Mouse (Mus musculus): Measurements from ENCODE around the gene Ikzf3.

The Ikzf3 gene

DNA sequence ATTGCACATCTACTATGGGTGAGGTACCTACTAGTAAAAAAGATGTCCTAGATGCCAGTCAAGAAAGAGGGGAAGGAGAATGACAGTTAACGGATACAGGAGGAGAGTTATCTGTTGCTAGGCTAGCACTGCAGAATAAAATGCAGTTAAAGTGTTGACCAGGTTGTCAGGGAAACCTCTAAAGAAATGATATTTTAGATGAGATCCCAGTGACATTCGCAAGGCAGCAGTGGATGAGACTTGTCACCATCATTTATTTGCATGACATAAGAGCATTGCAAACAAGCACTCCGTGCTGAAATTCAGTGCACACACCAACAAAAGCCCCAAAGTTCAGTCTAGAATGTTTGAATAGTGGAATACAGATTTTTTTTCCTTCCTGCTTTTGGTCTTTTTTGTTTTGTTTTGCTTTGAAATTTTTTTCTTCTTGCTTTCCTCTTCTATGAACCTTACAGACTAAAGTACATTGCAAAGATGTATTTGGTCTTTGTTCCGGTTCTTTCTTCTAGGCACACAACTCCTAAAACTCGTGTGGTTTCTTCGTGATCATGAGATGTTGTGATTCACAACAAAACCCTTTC is 32.4 kb downstream of the Ikzf3 start:
- DNase-seq (ENCODE audit: low spot score in 2 of 2), result no peak

DNA sequence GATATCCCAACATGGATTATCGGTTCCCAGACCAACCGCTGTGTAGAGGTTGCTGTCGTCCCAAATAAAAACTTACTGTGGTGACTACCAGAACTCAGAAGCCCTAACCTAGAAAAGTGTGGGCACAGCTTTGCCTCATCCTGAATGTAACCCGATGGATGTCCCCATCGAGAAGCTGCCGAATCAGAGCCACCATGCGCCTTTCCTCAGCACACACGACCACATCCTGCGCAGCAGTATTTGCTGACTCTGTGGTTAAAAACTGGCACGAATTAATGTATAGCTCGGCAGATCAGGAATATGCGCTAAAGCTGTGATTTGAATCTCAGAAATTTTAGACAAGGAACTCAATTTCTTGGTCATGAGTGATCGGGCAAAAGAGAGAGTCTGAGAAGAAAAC is 33.0 kb downstream of the Ikzf3 start:
- DNase-seq (ENCODE audit: low spot score in 2 of 2), result no peak

DNA sequence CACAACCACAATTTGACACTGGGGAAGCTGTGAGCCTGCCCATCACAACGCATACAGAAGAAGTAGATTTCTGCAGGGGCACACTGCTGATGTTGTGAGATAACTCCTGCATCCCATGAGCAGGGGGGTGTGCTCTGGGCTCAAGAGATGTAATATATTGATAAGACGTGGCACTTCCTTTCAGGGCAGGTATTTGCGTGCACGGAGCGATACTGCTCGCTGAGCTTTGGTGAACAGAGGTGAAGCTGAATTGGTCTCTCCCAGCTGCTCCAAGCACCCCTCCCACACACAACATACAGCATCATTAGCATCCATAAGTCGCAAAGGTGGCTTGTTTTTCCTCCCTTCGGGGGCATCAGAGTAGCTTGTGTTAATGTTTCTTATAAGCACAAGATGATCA is 35.7 kb downstream of the Ikzf3 start:
- DNase-seq (ENCODE audit: low spot score in 2 of 2), result no peak

DNA sequence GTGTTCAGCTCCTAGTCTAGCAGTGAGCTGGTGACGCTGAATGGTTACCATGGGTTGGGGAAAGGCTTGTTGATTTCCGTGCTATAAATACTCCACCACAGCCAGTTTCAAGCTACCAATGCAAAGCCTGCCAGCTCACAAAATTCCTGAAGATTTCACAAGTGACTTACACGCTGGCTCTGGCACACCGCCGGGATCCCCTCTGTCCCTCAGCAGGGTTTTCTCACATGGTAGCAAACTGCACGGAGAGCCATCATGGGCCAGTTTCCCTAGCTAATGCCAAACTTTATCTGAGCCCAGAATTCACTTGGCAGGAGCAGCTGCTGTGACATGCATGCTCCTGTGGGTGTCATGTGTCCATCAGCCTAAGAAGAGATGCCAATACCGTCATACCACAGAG is 36.4 kb downstream of the Ikzf3 start:
- no peak for DNase-seq (ENCODE audit: low spot score in 2 of 2)

DNA sequence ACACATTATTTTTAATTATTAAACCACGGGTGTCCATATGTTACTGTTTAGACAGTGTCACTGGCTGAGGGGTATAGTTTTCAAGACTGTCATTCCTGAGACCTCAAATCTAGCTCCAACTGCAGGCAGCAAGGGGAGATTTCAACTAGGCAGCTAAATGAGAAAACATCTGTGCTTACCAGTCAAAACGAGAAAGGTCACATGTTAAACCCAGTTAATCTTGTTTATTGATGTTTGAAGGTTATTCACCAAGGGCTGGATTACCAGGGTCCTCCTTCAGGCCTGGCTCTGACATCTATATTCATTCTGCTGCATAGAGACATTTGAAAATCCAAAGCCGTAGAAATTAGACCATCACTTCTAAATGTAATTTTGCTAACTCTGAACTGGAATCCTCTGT is 40.9 kb downstream of the Ikzf3 start:
- DNase-seq (ENCODE audit: low spot score in 2 of 2), result no peak

DNA sequence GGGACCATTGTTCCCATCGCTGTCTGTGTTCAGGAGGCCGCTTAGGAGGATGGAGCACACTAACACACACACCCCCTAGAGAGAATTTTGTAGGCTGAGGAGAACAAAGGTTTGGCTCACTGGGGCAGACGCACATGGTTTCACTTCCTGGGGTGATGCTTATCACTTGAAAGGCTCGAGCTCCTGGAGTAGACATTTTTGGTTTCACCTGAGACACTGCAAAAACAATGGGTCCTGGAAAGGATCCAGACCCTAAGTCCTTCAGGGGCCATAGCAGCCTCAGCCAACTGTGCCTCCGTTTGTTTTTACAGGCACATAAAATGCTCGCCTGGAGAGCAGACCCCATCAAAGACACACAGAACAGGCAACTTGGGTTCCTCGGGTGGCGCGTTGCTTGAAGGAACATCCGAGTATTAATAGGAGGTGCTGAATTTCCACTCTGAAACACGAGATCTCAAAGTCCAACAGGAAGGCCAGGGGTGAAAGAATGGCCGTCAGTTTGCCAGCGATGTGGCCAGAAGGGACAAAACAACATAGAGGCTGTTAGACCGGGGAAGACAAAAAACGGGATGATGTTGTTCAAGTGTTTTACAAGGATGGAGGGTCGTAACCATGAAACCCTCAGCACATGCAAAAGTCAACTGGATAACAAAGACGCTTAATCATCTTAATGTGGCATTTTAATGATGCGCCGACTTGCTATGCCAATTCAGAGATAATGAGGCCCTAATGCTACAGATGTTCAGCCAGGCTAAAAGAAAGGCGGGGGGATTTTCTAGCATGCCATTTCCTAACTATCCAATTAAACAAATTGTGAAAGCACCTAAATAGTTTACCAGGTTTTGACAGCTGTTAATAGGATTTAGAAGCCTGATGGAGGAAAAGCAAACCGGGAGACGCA is 48.2 kb downstream of the Ikzf3 start:
- DNase-seq (ENCODE audit: low spot score in 2 of 2), result peak; percentile 66 to 67

DNA sequence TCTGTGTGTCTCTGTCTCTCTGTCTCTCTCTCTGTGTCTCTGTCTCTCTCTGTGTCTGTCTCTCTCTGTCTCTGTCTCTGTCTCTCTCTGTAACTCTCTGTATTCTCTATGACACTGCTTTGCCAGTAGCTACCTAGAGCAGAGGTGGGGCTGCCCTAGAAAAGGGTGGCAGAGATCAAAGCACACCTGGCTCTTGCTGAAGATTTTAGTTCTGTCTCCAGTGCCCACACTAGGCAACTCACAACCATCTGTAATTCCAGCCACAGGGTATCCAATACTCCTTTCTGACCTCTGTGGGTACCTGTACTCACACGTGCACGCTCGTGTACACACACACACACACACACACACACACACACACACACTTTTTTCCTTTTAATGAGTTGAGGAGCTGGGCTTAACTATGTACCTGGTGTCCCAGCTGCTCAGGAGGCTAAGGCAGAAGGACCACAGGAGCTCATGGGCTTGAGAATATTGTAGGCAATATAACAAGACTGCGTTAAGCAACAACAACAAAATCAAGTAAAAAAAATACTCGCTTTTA is 50.6 kb downstream of the Ikzf3 start:
- no peak for DNase-seq (ENCODE audit: low spot score in 2 of 2)

DNA sequence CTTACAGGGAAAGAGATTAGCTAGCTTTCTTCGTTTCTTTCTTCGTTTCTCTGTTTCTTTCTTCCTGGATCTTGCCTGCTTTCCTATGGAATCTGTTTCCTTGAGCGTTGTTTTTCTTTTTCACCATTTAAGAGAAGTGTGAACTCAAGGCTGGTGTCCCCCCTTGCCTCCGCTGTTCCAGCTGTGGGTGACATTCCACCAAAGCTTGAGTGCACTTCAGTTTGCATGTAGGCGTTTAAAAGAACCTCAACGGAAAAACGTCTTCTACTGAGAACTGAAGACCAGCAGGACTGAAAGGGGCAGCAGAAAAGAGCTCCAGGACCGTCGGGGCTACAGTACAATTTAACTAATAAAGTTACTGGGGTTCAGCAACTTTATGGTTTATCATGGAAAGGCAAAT is 52.4 kb downstream of the Ikzf3 start:
- peak; percentile 64 to 67 for DNase-seq (ENCODE audit: low spot score in 2 of 2)

DNA sequence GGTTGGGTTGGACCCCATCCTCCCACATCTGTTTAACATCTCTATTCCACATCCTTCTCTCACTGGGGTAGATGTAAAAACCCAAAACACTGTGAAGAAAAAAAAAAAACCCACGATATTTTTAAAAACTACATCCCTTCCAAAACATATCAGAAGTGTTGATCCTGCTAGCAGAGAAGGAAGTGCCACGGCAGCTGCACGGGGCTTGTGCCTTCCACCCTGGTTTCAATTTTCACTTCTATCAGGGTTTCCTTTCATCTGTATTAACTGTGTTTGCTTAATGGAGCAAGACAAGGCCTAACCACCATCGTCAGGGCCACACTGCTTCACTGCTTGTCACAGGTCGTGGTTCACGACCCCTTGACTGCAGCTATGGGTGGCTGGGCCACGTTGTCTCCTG is 52.9 kb downstream of the Ikzf3 start:
- peak; percentile 72 to 78 for DNase-seq (ENCODE audit: low spot score in 2 of 2)

DNA sequence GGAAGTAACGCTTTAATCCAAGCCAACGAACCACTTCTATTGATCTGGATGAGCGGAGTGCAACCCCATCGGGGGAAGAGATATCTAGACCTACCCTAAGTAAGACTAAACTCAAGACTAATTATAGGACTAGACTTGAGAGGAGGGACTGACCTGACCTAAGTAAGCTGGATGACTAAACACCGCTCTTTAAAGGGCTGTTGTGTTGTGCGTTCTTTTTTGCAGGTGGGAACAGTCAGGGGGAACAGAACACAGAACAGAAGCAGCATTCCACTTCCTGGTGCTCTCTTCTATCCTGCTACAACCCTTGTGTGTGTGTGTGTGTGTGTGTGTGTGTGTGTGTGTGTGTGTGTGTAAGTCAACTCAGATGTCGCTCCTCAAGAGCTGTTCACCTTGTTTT is 54.3 kb downstream of the Ikzf3 start:
- DNase-seq (ENCODE audit: low spot score in 2 of 2), result peak; percentile 45 to 46

DNA sequence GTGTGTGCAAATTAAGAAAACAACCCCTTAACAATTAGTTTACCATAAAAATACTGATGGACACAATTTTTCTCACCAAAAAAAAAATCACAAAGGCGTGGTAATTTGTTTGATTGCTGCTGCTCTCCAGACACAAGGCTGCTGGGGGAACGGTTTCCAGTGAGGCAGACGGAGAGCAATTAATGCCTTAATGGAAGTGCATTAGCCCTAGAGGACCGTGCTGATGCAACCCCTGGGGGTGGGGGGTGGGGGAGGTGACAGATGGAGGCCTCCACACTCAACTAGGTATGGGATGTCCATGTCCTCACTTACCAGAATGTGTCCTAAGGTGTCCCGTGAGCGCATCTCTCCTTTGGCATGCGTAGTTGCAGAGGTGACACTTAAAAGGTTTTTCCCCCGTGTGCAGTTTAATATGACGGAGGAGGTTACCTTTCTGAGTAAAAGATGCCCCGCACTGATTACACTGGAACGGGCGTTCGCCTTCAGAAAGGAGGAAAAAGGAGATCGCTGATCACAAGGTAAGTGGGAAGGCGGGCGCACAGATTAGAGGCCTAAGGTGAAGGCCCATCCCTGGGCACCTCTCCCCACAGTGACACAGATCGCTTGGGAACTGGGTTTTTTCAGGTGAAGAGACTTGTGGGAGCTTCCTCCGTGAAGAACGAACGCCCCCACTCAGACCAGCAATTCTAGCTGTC is 57.1 kb downstream of the Ikzf3 start:
- no peak for DNase-seq (ENCODE audit: low spot score in 2 of 2)

DNA sequence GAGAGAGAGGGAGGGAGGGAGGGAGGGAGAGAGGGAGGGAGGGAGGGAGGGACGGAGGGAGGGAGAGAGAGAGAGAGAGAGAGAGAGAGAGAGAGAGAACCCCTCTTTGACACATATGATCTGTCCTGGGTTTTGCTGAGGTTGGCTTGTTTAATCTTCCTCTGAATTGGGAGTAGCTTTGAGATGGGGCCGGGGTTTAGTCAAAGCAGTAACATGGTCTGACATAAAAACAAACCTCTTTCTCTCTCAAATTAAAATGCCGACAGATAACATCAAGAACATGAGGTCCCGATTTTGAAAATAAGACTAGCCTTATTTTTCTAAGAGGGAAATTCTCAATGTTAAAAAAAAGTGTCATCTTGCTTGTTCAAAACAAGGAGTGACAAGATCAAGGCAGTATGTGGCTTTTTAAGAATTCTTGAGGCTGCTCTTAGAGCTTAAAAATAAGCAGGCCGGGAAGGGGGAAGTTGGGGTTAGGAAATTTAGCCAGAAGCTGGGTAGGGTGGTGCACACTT is 58.2 kb downstream of the Ikzf3 start:
- DNase-seq (ENCODE audit: low spot score in 2 of 2), result no peak

DNA sequence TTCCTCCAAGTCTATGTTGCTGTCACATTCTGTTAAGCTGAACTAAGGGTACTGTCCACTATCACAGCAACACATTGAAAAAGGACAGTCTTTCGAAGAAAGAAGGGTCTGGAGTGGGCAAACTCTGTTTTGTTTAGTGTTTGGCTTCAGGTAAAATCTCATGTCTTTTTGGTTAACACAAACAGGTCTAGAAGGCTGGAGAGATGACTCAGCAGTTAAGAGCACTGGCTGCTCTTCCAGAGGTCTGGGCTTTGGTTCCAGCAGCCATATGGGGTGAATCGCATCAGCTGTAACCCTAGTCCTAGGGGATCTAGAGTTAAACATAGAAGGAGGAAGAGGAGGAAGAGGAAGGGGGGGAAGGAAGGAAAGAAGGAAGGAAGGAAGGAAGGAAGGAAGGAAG is 60.1 kb downstream of the Ikzf3 start:
- DNase-seq (ENCODE audit: low spot score in 2 of 2), result no peak

DNA sequence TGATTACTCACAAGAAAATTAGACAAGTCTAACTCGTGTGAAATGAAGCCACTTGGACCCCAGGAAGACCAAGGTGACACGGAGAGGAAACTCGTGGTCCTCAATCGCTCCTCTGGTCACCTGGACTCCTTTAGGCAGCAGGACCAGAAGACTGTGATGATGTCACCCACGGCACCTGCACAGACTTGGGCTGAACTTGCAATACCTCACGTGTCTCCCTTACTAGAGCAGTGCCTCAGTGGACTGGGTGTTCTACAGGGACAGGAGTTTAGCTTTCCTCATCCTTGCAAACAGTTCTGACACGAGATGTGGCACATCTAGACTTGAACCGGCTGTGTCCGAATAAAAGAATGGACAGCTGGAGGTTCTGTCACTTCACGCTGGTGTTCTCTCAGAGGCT is 63.8 kb downstream of the Ikzf3 start:
- no peak for DNase-seq (ENCODE audit: low spot score in 2 of 2)

DNA sequence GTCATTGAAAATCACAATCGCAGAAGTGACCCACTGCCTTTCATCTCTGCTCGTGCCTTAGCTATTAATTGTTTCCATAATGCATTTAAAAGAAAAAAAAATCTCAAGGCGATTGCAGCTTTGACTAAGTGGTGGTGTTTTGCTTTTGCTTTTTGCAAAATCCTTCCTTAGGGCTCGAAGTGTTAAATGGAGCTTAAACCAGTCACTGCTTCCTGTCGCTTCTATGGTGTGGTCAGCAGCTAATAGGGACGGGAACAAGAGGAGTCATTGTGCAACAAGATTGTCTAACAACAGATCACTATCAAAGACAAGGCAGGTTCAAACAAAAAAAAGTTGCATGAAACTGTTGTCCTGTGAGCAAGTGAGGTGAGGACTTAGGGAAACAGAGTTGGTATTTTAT is 64.6 kb downstream of the Ikzf3 start:
- DNase-seq (ENCODE audit: low spot score in 2 of 2), result no peak

DNA sequence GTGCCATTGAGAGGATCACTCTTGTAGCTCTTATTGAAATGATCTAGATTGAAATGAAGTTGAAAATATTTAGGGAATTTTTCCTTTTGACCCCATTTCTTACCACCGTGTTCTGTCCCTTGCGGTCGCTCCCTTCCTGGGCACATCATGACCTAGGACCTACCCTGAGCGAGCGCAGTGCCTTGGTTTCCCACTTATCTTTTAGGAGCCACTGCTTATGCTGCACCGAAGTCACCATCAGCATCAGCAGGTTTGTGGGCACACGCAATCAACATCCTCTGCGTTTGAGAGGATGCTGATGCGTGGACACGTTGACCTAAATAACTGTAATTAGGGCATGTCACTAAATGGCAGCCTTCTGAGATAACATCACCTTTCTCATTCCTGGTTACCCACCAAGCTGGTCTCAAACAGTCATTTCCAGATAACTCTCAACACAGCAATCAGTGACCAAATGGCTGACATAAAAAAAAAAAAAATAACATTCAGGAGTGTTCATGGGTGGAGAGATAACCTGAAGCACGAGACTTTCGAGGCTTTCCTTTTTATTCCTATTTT is 65.8 kb downstream of the Ikzf3 start:
- no peak for DNase-seq (ENCODE audit: low spot score in 2 of 2)

DNA sequence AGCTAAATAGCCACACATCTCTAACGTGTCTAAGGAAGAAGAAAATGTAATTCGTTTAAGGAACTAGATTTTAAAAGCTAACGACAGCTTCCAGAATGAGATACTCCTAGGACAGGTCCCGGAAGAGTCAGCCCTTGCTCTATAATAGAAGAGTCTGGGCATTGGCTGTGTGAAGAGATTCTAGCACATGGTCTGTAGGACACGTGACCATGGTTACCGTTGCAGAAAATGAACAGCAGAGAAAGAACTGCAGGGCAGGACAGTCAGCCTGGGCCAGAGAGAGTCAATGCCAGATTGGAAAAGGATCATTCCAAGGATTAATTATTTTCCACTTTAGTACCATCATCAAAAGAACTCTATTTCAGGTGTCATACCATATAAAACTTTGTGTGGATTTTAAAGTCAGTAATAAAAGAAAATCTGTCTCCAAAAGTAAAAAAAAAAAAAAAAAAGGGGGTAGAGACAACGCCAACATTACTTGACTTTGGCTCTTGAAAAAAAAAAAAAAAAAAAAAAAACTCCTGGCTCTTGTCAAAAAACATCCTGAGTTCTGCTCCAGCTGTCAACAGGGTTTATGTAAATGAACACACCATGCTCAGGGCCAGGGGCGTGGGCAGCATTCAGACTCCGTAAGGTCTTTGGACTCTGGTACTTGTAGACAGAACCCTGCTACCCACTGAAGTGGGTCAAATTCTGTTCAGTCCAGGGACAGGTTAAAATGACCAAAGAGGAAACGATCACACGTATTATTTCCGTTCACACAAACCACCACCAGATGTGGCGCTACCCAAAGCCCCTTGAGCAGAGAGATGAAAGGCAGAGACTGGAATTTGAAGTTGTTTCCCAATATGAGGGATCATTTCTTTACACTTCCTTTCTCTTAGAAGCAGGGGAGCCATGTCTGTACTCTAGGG is 66.5 kb downstream of the Ikzf3 start:
- DNase-seq (ENCODE audit: low spot score in 2 of 2), result no peak

DNA sequence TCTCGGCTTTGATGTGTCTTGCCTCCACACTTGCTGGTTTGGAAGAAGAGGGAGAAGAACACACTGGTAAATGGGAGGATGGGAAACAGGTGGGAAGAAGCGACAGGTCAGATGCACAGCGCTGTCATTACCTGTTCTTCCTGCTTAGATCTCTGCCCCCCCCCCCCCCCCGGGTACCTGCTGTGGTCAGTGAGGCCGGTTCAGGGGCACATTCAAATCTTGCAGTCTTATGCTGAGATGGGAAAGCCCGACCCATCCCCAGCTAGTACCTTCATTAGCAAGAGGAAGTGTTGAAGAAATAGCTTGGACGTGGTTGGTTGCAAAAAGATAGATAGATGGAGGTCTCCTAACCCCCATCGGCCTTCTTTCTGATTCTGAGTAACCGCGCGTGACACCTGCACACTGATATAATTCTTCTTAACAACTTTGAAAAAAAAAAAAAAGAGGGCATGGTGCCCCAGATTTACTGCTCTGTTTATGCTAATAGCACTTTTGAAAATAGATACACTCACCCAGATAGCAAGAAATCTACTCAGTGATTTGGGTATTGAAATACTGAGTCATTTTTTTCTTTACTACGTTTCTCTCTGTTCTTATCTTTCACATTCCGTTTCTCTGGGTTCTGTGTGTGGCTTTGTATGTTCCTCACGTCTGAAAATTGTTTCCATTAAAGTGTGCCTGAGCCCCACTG is 68.7 kb downstream of the Ikzf3 start:
- DNase-seq (ENCODE audit: low spot score in 2 of 2), result no peak

DNA sequence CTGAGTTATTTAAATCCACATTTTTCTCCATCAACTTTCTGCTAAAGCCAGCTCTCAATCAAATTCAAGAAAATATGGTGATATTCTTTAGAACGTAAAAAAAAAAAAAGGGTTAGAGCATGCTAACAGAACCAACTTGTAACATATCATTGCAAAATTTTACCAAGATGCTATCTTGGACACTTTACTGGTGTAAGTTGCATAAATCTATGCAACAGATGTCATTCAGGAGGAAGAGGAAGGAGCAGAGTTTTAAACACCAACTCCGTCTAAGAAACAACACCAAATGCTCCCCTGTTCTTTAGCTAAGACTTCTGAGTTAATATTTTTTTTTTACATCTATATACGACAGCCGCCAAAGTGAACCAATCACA is 69.4 kb downstream of the Ikzf3 start:
- DNase-seq (ENCODE audit: low spot score in 2 of 2), result no peak

DNA sequence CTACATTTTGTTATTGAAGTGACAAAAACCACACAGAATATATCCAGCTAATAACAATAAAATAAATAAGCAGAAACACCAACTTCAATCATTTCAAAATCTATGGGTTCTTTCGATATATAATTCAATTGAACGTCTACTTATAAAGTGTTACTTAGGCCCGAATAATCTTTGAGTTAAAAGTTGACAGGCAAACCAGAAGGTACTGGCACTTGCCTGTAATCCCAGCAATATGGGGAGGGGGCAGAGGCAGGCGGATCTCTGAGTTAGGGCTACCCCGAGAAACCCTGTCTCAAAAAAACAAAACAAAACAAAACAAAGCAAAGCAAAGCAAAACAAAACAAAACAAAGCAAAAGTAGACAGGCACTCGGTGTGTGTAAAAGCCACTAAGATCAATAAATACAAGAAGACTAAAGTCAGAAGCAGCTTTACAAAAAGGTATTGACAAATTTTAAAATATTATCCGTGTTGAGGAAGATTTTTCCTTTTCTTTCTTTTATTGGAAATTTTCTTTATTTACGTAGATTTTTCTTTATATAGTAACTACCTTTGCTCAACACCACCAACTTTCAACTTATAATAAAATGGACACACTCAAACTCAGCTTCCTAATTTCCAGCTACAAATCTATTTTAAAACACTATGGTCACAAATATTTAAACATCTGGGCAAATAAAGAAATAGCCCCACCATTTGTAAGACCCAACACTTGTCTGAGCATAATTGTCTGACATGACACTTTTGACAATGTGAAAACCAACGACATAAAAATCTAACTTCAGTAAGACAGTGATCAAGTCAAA is 70.0 kb downstream of the Ikzf3 start:
- DNase-seq (ENCODE audit: low spot score in 2 of 2), result no peak

Measured in spleen, postnatal 36 days (tissue).